Comparison of ENCODE assay signal across 10 mouse cellular contexts in genomic region chr15:90420776-90421175, GRCm38 (mm10).
DNase-seq lines count a peak whose midpoint lies in the region; ATAC-seq and TF ChIP-seq lines count a peak whose summit lies in the region.
"Had no signal": no experiment of that assay in that cellular context is flagged by ENCODE, and none has a peak within 500 bp of the region (broad histone marks: within the 10 kb centered on the region; RNA-seq: fewer than 3 reads in every experiment).

No protein-coding gene starts in this region.

- no peaks in the 10 kb centered on the region for H3K36me3 ChIP-seq in kidney, postnatal 0 days (ENCODE audit: insufficient read depth, low read length)
- H3K36me3 ChIP-seq: embryonic facial prominence, embryonic 15.5 days; heart, embryonic 12.5 days had no signal

- H3K4me1 ChIP-seq in kidney, postnatal 0 days (replicated peaks; ENCODE audit: insufficient read depth, low read length), result no peaks in the 10 kb centered on the region
- H3K4me1 ChIP-seq: embryonic facial prominence, embryonic 15.5 days had no signal

- no peak overlapping the region for H3K9ac ChIP-seq in kidney, postnatal 0 days (ENCODE audit: low read depth, low read length)
- H3K9ac ChIP-seq: embryonic facial prominence, embryonic 15.5 days; heart, embryonic 12.5 days had no signal

- H3K9me3 ChIP-seq in kidney, postnatal 0 days (replicated peaks; ENCODE audit: low read length), result no peaks in the 10 kb centered on the region
- H3K9me3 ChIP-seq: embryonic facial prominence, embryonic 15.5 days; heart, embryonic 12.5 days had no signal

- 0 out of 2 replicates have a peak, but pooled peaks have one; percentile 13 for ATAC-seq in kidney, postnatal 0 days (replicated peaks; ENCODE audit: low FRiP score, low read depth)

- TF ChIP-seq CTCF in kidney, postnatal 0 days (IDR thresholded peaks at IDR 0.05; ENCODE audit: low read depth), result peak; percentile 45

- H3K4me3 ChIP-seq in kidney, postnatal 0 days (replicated peaks; ENCODE audit: low read depth, low read length), result no peak overlapping the region
- H3K4me3 ChIP-seq: embryonic facial prominence, embryonic 15.5 days; heart, embryonic 12.5 days had no signal

- H3K4me2 ChIP-seq in kidney, postnatal 0 days (ENCODE audit: low read length), result no peak overlapping the region
- H3K4me2 ChIP-seq: embryonic facial prominence, embryonic 15.5 days; heart, embryonic 12.5 days had no signal

- no peak overlapping the region for H3K27ac ChIP-seq in kidney, postnatal 0 days
- H3K27ac ChIP-seq: embryonic facial prominence, embryonic 15.5 days had no signal

- no peaks in the 10 kb centered on the region for H3K27me3 ChIP-seq in kidney, postnatal 0 days (ENCODE audit: insufficient read depth, low read length)
- H3K27me3 ChIP-seq: embryonic facial prominence, embryonic 15.5 days; heart, embryonic 12.5 days had no signal

- peak; percentile 7 for DNase-seq in adrenal gland, postnatal 10 days
- DNase-seq in adrenal gland, adult 18-20 months (ENCODE audit: low spot score in 2 of 2), result no peak
- DNase-seq in kidney, postnatal 0 days (ENCODE audit: low spot score), result no peak
- DNase-seq in kidney, adult 11 months, result no peak
- peak; percentile 24 for DNase-seq in thymus, postnatal 4 days
- DNase-seq in thymus, postnatal 0 days (ENCODE audit: low spot score), result no peak
- peak; percentile 19 to 61 for DNase-seq in urinary bladder, postnatal 4 days (ENCODE audit: low spot score in 2 of 2)
- DNase-seq in embryo, embryonic 11 days, result no peak

- WGBS in kidney, postnatal 0 days, result 97% methylated on average over 2 of the region's 2 CpGs

Comparison
In these comparisons a context has a peak if more than half of its experiments do, and no peak if none do; other contexts are left out.
1. DNase-seq: peak in adrenal gland, postnatal 10 days (single experiment), thymus, postnatal 4 days (single experiment) and urinary bladder, postnatal 4 days (2 of 2); none in adrenal gland, adult 18-20 months (0 of 2), kidney, postnatal 0 days (single experiment), kidney, adult 11 months (single experiment), thymus, postnatal 0 days (single experiment) and embryo, embryonic 11 days (single experiment).